Mouse (Mus musculus) lung, adult 2 months (tissue): ENCODE data around the gene Gpr137b.
"Not testable (repeated sequence)": the region's sequence is repeated elsewhere in the genome, so short reads cannot be mapped to it uniquely, and the experiment has no call there.

Experiments used
- CTCF ChIP-seq: fragments of 200-500 bp; IDR thresholded peaks from 2 replicates; pipeline ENCODE4 v1.5.1; 2011; ENCODE audit warnings: mild to moderate bottlenecking, low read length, control low read depth; ENCODE audit not compliant: insufficient read depth
- POLR2A ChIP-seq: fragments of 200-500 bp; IDR thresholded peaks from 2 replicates; pipeline ENCODE4 v1.6.1; 2011; ENCODE audit warnings: low read depth, mild to moderate bottlenecking, control low read depth, low read length, borderline replicate concordance; ENCODE audit errors: extremely low read depth

DNA sequence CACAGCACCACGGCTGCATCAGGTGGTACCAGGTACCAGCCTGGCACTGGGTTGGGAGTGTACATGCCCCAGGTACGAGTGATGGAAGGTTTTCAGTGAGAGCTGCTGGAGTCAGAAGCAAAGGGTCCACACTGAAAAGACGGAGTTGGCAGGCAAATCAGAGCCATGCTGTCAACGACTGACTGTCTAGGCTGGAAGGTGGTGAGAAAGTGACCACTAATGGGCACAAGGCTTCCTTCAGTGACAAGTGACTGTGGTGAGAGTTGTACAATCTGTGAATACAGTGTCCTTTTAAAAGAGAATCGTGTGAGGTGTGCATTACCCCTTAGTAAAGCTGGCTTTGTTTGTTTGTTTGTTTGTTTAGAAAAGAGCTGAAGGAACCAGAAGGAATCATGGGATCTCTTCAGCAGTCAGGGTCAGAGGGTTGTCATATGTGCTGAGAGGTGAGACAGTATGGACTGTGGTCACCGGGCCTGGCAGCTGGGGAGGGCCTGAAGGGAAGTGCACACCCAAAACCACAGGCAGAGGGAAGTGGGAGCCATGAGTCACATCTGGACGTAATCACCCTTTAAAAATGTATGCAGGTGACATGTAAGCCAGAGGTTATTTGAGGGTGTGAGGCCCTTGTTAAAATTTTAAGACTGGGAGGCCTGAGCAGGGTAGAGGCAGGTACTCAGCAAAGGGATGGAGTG lies 15.5 kb downstream of the Gpr137b start:
- TF ChIP-seq POLR2A, CTCF: not testable (repeated sequence)
